Mouse (Mus musculus): ENCODE results near the gene Tap2.

GRCm38 (mm10) chr17:34202760-34203442, 426 bp upstream of the Tap2 start:
- TF ChIP-seq GATA1 (IDR thresholded peaks at IDR 0.05; ENCODE audit: borderline replicate concordance, low read length): no peak
- no peak for TF ChIP-seq FLI1 (IDR thresholded peaks at IDR 0.05; ENCODE audit: low read length)

All from megakaryocyte, embryonic 14.5 days (primary cell).